Mouse (Mus musculus) liver, adult 10 weeks (tissue): ENCODE results near the gene Slc19a2. TPM values are rescaled to one million over a fixed set of nuclear protein-coding genes. Genes with fewer than 3 reads are reported as not detected.

Experiments
- polyA plus RNA-seq: library from polyadenylated mRNA; stranded (reverse); fragments of 350-450 nt; fragmentation: Illumina TruSeq; extraction: RNeasy Lipid Tissue Mini Kit (QIAGEN cat#74804); gene quantifications from one replicate; pipeline ENCODE4 v1.2.3, GENCODE M21; 2014; ENCODE audit warnings: low read depth, low replicate concordance

Gene Slc19a2
- 158 TPM for polyA plus RNA-seq

GRCm38 (mm10) chr1:164248465-164249331, at the start of gene Slc19a2:
TSS of gene Slc19a2 (plus strand) at chr1:164249046.

GRCm38 (mm10) chr1:164275455-164275954, 26.7 kb downstream of the Slc19a2 start, which contains the start of gene Ccdc181:
TSS of gene Ccdc181 (plus strand) at chr1:164275585.

GRCm38 (mm10) chr1:164303821-164304220, 55.0 kb downstream of the Slc19a2 start, which contains the start of gene Nme7:
TSS of gene Nme7 (plus strand) at chr1:164304121.

GRCm38 (mm10) chr1:164307124-164307751, 58.4 kb downstream of the Slc19a2 start, which contains the start of gene Blzf1:
TSS of gene Blzf1 (minus strand) at chr1:164307489.

Other genes starting within 250 kb of the Slc19a2 start
- gene Sele, start 200.8 kb upstream of the Slc19a2 start, polyA plus RNA-seq = 0.16 TPM
- 3.3 TPM for gene Sell, start 187.1 kb upstream of the Slc19a2 start, polyA plus RNA-seq
- gene Selp, start 133.8 kb upstream of the Slc19a2 start, polyA plus RNA-seq = 0.69 TPM
- 208 TPM for gene F5, start 97.2 kb upstream of the Slc19a2 start, polyA plus RNA-seq
- gene Ccdc181, start 26.5 kb downstream of the Slc19a2 start, polyA plus RNA-seq = 10.3 TPM
- gene Nme7, start 55.1 kb downstream of the Slc19a2 start, polyA plus RNA-seq = 10.6 TPM
- gene Blzf1, start 58.4 kb downstream of the Slc19a2 start, polyA plus RNA-seq = 15.4 TPM
- 64.5 TPM for gene Atp1b1, start 209.3 kb downstream of the Slc19a2 start, polyA plus RNA-seq